Mouse (Mus musculus): ENCODE results near the gene Tbc1d30.

The Tbc1d30 gene

GRCm38 (mm10) chr10:121262206-121262605 is 88.9 kb downstream of the Tbc1d30 start:
- DNase-seq, result no peak

GRCm38 (mm10) chr10:121261036-121261592 is 90.0 kb downstream of the Tbc1d30 start:
- DNase-seq, result no peak

GRCm38 (mm10) chr10:121256115-121256825 is 94.8 kb downstream of the Tbc1d30 start:
- DNase-seq, result peak; percentile 30

GRCm38 (mm10) chr10:121255465-121255864 is 95.6 kb downstream of the Tbc1d30 start:
- DNase-seq, result no peak

- no peak for DNase-seq
These were observed 96.7 kb downstream of the Tbc1d30 start for GRCm38 (mm10) chr10:121254343-121254742.

- DNase-seq, result no peak
These were observed 98.3 kb downstream of the Tbc1d30 start for GRCm38 (mm10) chr10:121252781-121253180.

- no peak for DNase-seq
These were observed 99.9 kb downstream of the Tbc1d30 start for GRCm38 (mm10) chr10:121251191-121251590.

- no peak for DNase-seq
These were observed 101.3 kb downstream of the Tbc1d30 start for GRCm38 (mm10) chr10:121249820-121250219.

GRCm38 (mm10) chr10:121247545-121247944 is 103.5 kb downstream of the Tbc1d30 start:
- no peak for DNase-seq

- DNase-seq, result no peak
These were observed 104.1 kb downstream of the Tbc1d30 start for GRCm38 (mm10) chr10:121246971-121247370.

- DNase-seq, result no peak
These were observed 107.5 kb downstream of the Tbc1d30 start for GRCm38 (mm10) chr10:121243373-121244207.

- DNase-seq, result no peak
These were observed 108.5 kb downstream of the Tbc1d30 start for GRCm38 (mm10) chr10:121242596-121242995.

GRCm38 (mm10) chr10:121239065-121239464 is 112.0 kb downstream of the Tbc1d30 start:
- no peak for DNase-seq

- DNase-seq, result no peak
These were observed 112.5 kb downstream of the Tbc1d30 start for GRCm38 (mm10) chr10:121238551-121238950.

GRCm38 (mm10) chr10:121237377-121237776 is 113.7 kb downstream of the Tbc1d30 start:
- DNase-seq, result no peak

GRCm38 (mm10) chr10:121235167-121235824 is 115.8 kb downstream of the Tbc1d30 start:
- DNase-seq, result no peak

GRCm38 (mm10) chr10:121234476-121234875 is 116.6 kb downstream of the Tbc1d30 start:
- DNase-seq, result no peak

GRCm38 (mm10) chr10:121228422-121228953 is 122.6 kb downstream of the Tbc1d30 start:
- DNase-seq, result no peak

GRCm38 (mm10) chr10:121227988-121228409 is 123.1 kb downstream of the Tbc1d30 start:
- no peak for DNase-seq

GRCm38 (mm10) chr10:121227403-121227802 is 123.7 kb downstream of the Tbc1d30 start:
- no peak for DNase-seq

GRCm38 (mm10) chr10:121225636-121226035 is 125.4 kb downstream of the Tbc1d30 start:
- DNase-seq, result no peak

GRCm38 (mm10) chr10:121222881-121223280 is 128.2 kb downstream of the Tbc1d30 start:
- no peak for DNase-seq

GRCm38 (mm10) chr10:121218616-121219015 is 132.5 kb downstream of the Tbc1d30 start:
- no peak for DNase-seq

All from cerebellum, adult 9-11 months (tissue).